Mouse (Mus musculus) midbrain, embryonic 16.5 days (tissue): ENCODE measurements around the gene Slc25a20. TPM values are rescaled to one million over a fixed set of nuclear protein-coding genes. Genes with fewer than 3 reads are reported as not detected.

Experiments
- ATAC-seq: fragments of 200-750 bp; cut with Nextera tagmentation; 2 replicates; pipeline ENCODE4 v1.8.0; 2017; ENCODE audit warnings: moderate TSS enrichment
- H3K27ac ChIP-seq: fragments of 300-500 bp; sonication (generic); 2 replicates; pipeline ENCODE4 v1.5.1; 2014; ENCODE audit warnings: mild to moderate bottlenecking, low read length, mixed read lengths
- H3K27me3 ChIP-seq: fragments of 300-500 bp; sonication (generic); 2 replicates; pipeline ENCODE4 v1.6.1; 2014; ENCODE audit warnings: low read depth, low read length, mixed read lengths; ENCODE audit not compliant: control insufficient read depth, insufficient read depth
- H3K36me3 ChIP-seq: fragments of 300-500 bp; sonication (generic); 2 replicates; pipeline ENCODE4 v1.6.1; 2014; ENCODE audit warnings: mild to moderate bottlenecking, low read length, moderate library complexity, mixed read lengths; ENCODE audit not compliant: control insufficient read depth, insufficient read depth
- H3K4me1 ChIP-seq: fragments of 300-500 bp; sonication (generic); 2 replicates; pipeline ENCODE4 v1.6.1; 2014; ENCODE audit warnings: mild to moderate bottlenecking, low read length, mixed read lengths; ENCODE audit not compliant: control insufficient read depth, insufficient read depth
- H3K4me2 ChIP-seq: fragments of 300-500 bp; sonication (generic); 2 replicates; pipeline ENCODE4 v1.6.1; 2014; ENCODE audit warnings: mild to moderate bottlenecking, low read length, mixed read lengths
- H3K4me3 ChIP-seq: fragments of 300-500 bp; sonication (generic); 2 replicates; pipeline ENCODE4 v1.5.1; 2014; ENCODE audit warnings: low read depth, mild to moderate bottlenecking, low read length, moderate library complexity, mixed read lengths
- H3K9ac ChIP-seq: fragments of 300-500 bp; sonication (generic); 2 replicates; pipeline ENCODE4 v1.6.1; 2014; ENCODE audit warnings: low read depth, low read length, mixed read lengths
- H3K9me3 ChIP-seq: fragments of 300-500 bp; sonication (generic); replicated peaks from 2 replicates; pipeline ENCODE4 v1.6.1; 2014; ENCODE audit warnings: mild to moderate bottlenecking, low read length, mixed read lengths; ENCODE audit not compliant: control insufficient read depth, poor library complexity, severe bottlenecking
- WGBS: fragments of 180-500 bp; shearing (Covaris S2); extraction: QIAGEN DNeasy Blood & Tissue Kit; methylation state at CpG from one replicate; pipeline ENCODE4 v1.1.7; 2014; 5-methylcytosine and 5-hydroxymethylcytosine counted together
- polyA plus RNA-seq: library from polyadenylated mRNA; unstranded; fragments of >200 nt; fragmentation: Nextera tagmentation; extraction: Ambion mirVana; gene quantifications from 2 replicates; pipeline ENCODE4 v1.2.1, GENCODE M21; 2015

The Slc25a20 gene
- polyA plus RNA-seq, 1 experiment from 2014 or later = 45.2 TPM

DNA sequence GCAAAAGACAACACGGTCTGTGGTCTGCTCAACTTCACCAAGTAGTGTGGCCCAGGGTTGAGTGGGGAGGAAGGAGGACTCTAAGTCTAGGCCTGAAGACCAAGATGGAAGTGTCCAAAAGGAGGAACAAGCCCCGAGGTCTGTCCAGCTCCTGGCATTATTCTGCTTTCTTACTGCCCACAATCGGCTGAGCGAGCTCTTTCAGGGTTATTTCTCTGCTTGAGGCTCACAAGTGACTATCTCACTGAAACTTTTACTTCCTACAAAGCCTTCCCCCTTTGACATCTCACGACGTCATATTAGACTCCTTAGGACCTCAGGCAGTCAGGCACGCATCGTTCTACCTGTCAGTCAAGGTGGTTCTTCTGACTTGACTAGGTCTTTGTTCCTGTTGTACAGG is 29.5 kb downstream of the Slc25a20 start:
- peak overlapping the region; percentile 92 for H3K4me2 ChIP-seq
- H3K9ac ChIP-seq = peak overlapping the region; percentile 88
- peak overlapping the region; percentile 92 for H3K4me3 ChIP-seq
- peak overlapping the region; percentile 90 for H3K27ac ChIP-seq
- ATAC-seq = peak; percentile 11
- H3K27me3 ChIP-seq = no peaks in the 10 kb centered on the region
- no peaks in the 10 kb centered on the region for H3K9me3 ChIP-seq
- 61% methylated on average over 8 of the region's 8 CpGs for whole genome bisulfite sequencing
- no peaks in the 10 kb centered on the region for H3K36me3 ChIP-seq
- H3K4me1 ChIP-seq = peaks cover 40% of the 10 kb centered on the region

DNA sequence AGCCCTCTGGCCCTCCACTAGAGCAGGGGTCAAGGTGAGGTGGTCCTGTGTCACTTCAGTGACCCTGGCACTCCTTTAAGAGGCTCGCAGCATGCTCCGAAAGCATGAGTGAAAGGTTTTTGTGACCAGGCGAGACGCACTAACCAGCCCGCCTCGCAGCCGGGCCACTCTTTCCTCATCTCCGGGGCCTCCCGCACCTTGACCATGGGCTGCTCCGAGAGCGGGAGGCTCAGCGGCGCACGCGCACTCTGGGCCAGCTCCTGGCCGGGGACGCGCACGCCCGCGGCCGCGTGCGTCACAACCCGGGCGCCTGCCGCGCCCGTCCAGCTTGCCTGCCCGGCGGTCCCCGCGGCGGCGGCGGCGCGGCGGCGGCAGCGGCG is 29.9 kb downstream of the Slc25a20 start:
- Histone ChIP-seq H3K9me3 (no peaks in the 10 kb centered on the region), H3K4me1 (peaks cover 40% of the 10 kb centered on the region), H3K27ac (peak overlapping the region; percentile 90), H3K9ac (peak overlapping the region; percentile 88), H3K4me2 (peak overlapping the region; percentile 92), H3K36me3 (no peaks in the 10 kb centered on the region), H3K4me3 (peak overlapping the region; percentile 92), H3K27me3 (no peaks in the 10 kb centered on the region)
- ATAC-seq = peak; percentile 89
- under 1% methylated on average over 42 of the region's 42 CpGs for WGBS

DNA sequence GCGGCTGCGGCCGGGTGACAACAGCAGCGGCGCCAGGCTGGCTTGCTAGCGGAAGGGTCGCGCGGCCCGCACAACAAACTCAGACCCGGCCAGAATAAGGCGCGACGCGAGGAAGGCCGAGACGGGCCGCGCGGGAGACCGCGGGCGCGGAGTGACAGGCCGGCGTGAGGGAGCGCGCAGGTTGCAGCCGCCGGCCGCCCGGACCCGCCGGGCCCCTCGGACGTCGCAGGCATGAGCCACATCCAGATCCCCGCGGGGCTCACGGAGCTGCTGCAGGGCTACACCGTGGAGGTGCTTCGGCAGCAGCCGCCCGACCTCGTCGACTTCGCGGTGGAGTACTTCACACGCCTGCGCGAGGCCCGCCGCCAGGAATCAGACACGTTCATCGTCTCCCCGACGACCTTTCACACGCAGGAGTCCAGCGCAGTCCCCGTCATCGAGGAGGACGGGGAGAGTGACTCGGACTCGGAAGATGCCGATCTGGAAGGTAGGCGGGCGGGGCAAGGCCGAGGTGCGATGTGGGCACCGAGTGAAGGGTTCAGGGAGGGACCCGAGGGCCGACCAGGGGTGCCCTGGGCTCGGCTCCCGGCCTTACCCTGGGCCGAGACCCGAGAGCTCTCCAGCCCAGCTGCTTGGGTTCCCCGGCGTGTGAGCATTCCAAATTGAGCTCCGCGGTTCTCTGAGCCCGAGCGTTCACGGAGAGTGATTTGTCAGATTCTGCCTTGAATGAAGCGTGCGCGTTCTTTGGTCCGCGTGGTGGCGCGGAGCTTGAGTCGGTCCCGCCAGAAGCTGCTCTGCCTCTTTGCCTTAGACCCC is 30.5 kb downstream of the Slc25a20 start:
- Histone ChIP-seq H3K9me3 (no peaks in the 10 kb centered on the region), H3K27ac (peak overlapping the region; percentile 90), H3K27me3 (no peaks in the 10 kb centered on the region), H3K9ac (peak overlapping the region; percentile 88), H3K4me2 (peak overlapping the region; percentile 92), H3K4me3 (peak overlapping the region; percentile 92), H3K4me1 (peaks cover 40% of the 10 kb centered on the region), H3K36me3 (no peaks in the 10 kb centered on the region)
- WGBS = under 1% methylated on average over 84 of the region's 92 CpGs
- peak; percentile 78 for ATAC-seq

DNA sequence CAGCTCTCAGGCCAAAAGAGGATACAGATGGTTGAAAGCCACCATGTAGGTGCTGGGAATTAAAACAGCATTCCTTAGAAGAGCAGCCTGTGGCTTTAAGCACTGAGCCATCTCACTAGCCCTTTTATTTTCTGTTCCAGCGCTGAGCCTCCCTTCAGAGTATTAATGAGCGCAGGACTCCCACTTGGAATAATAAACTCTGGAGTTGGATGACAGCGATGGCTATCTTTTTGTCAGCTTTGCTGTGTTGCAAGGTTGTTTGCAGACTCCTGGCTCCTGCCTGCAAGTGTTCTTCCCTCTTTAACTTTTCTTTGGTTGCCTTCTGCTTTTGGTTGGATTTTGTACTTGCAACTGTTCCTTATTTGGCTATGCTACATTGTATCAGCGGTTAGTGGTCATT is 32.1 kb downstream of the Slc25a20 start:
- H3K4me2 ChIP-seq = peak overlapping the region; percentile 92
- H3K9ac ChIP-seq = 0 out of 2 replicates have a peak overlapping the region, but pooled peaks have one; percentile 2
- 52% methylated on average over 4 of the region's 4 CpGs for WGBS
- H3K9me3 ChIP-seq = no peaks in the 10 kb centered on the region
- peaks cover 34% of the 10 kb centered on the region for H3K4me1 ChIP-seq
- H3K36me3 ChIP-seq = no peaks in the 10 kb centered on the region
- H3K27me3 ChIP-seq = no peaks in the 10 kb centered on the region
- H3K27ac ChIP-seq = no peak overlapping the region
- peak overlapping the region; percentile 27; the same call in 1 of the 2 replicates for H3K4me3 ChIP-seq
- no peak for ATAC-seq

DNA sequence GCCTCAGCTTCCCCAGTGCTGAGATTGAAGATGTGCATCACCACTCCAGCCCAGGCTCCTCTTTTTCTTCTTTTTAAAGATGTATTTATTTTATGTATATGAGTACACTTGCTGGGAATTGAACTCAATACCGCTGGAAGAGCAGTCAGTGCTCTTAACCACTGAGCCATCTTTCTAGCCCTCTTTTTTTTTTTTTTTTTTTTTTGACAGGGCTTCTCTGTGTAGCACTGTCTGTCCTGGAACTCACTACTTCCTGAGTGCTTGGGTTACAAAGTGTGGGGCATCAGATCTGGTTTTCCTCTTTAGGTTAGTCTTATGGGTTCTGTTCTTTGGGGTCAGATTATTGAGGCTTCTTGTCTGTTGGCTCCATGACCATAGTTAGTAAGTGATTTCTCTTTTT is 32.6 kb downstream of the Slc25a20 start:
- 94% methylated on average over 1 of the region's 1 CpGs for WGBS
- H3K36me3 ChIP-seq = no peaks in the 10 kb centered on the region
- H3K4me3 ChIP-seq = no peak overlapping the region
- H3K4me1 ChIP-seq = peaks cover 29% of the 10 kb centered on the region
- H3K9me3 ChIP-seq = no peaks in the 10 kb centered on the region
- H3K27ac ChIP-seq = no peak overlapping the region
- H3K27me3 ChIP-seq = no peaks in the 10 kb centered on the region
- no peak for ATAC-seq
- no peak overlapping the region for H3K9ac ChIP-seq
- H3K4me2 ChIP-seq = peak overlapping the region; percentile 92

DNA sequence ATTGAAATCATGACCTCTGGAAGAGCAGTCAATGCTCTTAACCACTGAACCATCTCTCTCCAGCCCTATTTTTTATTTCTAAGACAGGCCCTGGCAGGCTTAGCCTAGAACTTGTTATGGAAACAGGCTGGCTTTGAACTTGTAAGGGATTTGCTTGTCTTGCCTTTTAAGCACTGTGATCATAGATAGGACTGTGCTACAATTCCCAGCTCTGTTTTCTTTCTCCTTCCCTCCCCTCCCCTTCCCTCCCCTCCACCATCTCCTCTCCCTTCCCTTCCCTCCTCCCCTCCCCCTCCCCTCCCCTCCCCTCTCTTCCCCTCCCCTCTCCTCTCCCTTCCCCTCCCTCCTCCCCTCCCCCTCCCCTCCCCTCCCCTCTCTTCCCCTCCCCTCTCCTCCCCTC is 40.6 kb downstream of the Slc25a20 start:
- no peaks in the 10 kb centered on the region for H3K27me3 ChIP-seq
- no peaks in the 10 kb centered on the region for H3K9me3 ChIP-seq
- no peak for ATAC-seq
- H3K9ac ChIP-seq = no peak overlapping the region
- peaks cover 7% of the 10 kb centered on the region for H3K4me1 ChIP-seq
- H3K27ac ChIP-seq = no peak overlapping the region
- H3K36me3 ChIP-seq = no peaks in the 10 kb centered on the region
- H3K4me2 ChIP-seq = no peak overlapping the region
- no peak overlapping the region for H3K4me3 ChIP-seq

DNA sequence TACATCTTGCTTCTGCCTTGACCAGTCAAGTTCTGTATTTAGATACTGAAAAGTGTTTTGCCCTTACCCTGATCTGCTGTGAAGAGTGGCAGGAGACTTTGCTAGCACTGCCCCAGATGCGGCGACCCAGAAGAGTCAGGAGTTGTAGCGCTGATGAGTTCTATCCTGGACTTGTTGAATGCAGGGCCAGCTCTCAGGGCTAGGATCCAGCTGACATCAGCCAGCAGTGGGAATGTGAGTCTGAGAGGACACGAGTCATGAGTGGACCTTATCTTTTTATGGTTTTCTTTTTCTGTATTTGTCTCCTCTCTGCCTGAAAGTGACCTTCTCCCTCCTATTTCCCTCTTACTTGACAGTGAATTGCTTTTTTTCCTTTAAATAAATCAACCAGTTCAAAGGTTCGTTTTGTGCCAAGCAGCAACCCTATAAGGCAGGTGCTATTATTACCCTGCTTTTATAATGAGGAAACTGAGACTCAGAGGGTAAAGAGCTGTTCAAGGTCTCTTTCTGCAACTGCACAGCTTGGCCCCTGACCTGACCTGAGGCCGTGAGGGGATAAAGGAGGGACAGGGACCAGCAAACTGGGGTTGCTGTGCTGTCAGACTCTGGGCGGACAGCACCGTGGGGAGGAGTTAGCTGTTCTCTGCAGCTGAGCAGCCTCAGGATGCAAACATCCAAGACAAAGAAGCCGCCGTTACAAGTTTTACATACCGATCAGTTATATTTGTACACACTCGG is 41.7 kb downstream of the Slc25a20 start:
- no peaks in the 10 kb centered on the region for H3K36me3 ChIP-seq
- 33% methylated on average over 12 of the region's 12 CpGs for WGBS
- peaks cover 7% of the 10 kb centered on the region for H3K4me1 ChIP-seq
- no peak overlapping the region for H3K4me2 ChIP-seq
- H3K27ac ChIP-seq = peak overlapping the region; percentile 17; the same call in 1 of the 2 replicates
- H3K4me3 ChIP-seq = no peak overlapping the region
- no peak for ATAC-seq
- no peak overlapping the region for H3K9ac ChIP-seq
- H3K9me3 ChIP-seq = no peaks in the 10 kb centered on the region
- no peaks in the 10 kb centered on the region for H3K27me3 ChIP-seq

DNA sequence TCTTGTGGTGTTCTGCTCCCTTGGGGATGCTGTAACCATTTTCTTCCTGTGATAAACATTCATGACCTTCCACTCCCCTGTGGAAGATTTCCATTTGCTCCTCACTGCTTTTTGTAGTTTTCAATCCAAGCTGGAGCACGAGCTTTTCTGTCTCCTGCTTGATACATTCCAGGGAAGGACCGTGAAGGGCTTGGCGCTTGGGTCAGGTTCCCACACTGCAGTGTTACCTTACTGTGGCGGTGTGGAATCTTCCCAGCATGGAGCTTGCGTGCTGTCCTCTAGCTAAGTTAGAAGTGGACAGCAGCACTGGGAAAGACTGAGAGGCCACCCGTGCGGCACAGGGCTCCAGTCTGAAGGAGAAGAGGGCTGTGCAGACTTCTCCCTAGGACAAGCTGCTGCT is 42.7 kb downstream of the Slc25a20 start:
- Histone ChIP-seq H3K27ac (no peak overlapping the region), H3K4me1 (peaks cover 7% of the 10 kb centered on the region), H3K36me3 (no peaks in the 10 kb centered on the region), H3K27me3 (no peaks in the 10 kb centered on the region), H3K9me3 (no peaks in the 10 kb centered on the region), H3K4me2 (no peak overlapping the region), H3K9ac (no peak overlapping the region), H3K4me3 (no peak overlapping the region)
- 73% methylated on average over 7 of the region's 7 CpGs for WGBS
- no peak for ATAC-seq

DNA sequence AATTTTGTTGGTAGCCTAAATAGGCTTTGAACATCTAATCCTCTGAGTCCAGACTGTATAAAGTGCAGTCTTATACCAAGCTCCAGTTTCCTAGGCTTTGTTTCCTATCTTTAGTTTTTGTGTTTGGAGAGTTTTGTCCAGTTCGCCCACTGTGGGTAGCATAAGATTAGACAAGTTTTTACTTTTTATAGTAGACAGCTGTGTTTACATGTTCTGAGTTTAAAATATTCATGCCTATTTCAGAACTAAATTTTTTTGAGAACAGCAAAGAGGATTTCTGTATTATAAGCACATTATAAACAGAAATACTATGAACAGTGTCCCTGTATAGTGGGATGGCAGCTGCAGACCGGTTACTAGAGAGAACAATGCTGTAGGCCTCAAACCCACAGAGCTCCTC is 45.3 kb downstream of the Slc25a20 start:
- 87% methylated on average over 2 of the region's 2 CpGs for WGBS

More for the DNA sequence above, 45.3 kb downstream of the Slc25a20 start:
- Histone ChIP-seq H3K27ac (no peak overlapping the region), H3K27me3 (no peaks in the 10 kb centered on the region), H3K4me2 (no peak overlapping the region), H3K4me1 (peaks cover 7% of the 10 kb centered on the region), H3K36me3 (no peaks in the 10 kb centered on the region), H3K9ac (no peak overlapping the region), H3K4me3 (no peak overlapping the region), H3K9me3 (no peaks in the 10 kb centered on the region)
- ATAC-seq = no peak
